ENCODE assay signal across 7 mouse cellular contexts in the genomic region with DNA sequence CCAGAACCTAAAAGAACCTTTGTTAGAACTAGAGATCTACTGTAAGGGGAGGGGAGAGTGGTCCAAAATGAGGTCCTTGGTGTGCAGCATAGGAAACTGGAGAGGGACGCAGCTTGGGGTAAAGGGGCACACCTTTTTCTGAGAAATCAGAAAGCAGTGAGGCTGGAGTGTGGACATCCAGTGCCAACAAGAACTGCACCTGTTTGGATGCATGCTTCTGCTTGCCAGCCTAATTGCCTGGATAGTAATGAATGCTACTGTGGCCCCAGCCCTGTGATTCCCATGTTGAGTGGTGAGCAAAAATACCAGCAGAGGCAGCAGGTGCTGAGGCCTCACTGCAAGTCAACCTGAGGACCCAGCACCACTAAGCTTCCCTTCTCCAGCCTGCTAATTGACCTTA. TPM values are rescaled to one million over a fixed set of nuclear protein-coding genes. Genes with fewer than 3 reads are reported as not detected.
DNase-seq lines count a peak whose midpoint lies in the region; ATAC-seq and TF ChIP-seq lines count a peak whose summit lies in the region.

No protein-coding gene starts in this region.

- peak; percentile 18 for DNase-seq in lung, postnatal 0 days (ENCODE audit: low spot score)
- no peak for DNase-seq in lung, postnatal 14 days
- DNase-seq in hindbrain, embryonic 11.5 days (ENCODE audit: low spot score), result peak; percentile 23
- no peak for DNase-seq in urinary bladder, postnatal 4 days (ENCODE audit: low spot score in 2 of 2)
- DNase-seq in spleen, postnatal 36 days (ENCODE audit: low spot score in 2 of 2), result no peak
- DNase-seq in ovary, postnatal 14 days (ENCODE audit: low spot score), result no peak

- H3K9ac ChIP-seq in lung, postnatal 0 days (replicated peaks; ENCODE audit: low read depth), result no peak overlapping the region
- H3K9ac ChIP-seq in hindbrain, embryonic 11.5 days (ENCODE audit: low read depth, low read length), result no peak overlapping the region
- 0 out of 2 replicates have a peak overlapping the region, but pooled peaks have one; percentile 22 for H3K9ac ChIP-seq in liver, embryonic 12.5 days

- peak overlapping the region; percentile 88 for H3K4me2 ChIP-seq in lung, postnatal 0 days (replicated peaks; ENCODE audit: low read depth, low read length)
- H3K4me2 ChIP-seq in hindbrain, embryonic 11.5 days (replicated peaks; ENCODE audit: low read depth, low read length), result peak overlapping the region; percentile 96
- peak overlapping the region; percentile 69 for H3K4me2 ChIP-seq in liver, embryonic 12.5 days

- no peak for TF ChIP-seq EP300 in lung, postnatal 0 days (IDR thresholded peaks at IDR 0.05)

- TF ChIP-seq CTCF in lung, postnatal 0 days (IDR thresholded peaks at IDR 0.05), result no peak

- no peaks in the 10 kb centered on the region for H3K36me3 ChIP-seq in lung, postnatal 0 days (ENCODE audit: insufficient read depth, low read length)
- H3K36me3 ChIP-seq in hindbrain, embryonic 11.5 days (ENCODE audit: control insufficient read depth, insufficient read depth, low read length), result no peaks in the 10 kb centered on the region
- no peaks in the 10 kb centered on the region for H3K36me3 ChIP-seq in liver, embryonic 12.5 days

- peak; percentile 26 for ATAC-seq in lung, postnatal 0 days
- peak; percentile 24; the same call in 1 of the 2 replicates for ATAC-seq in hindbrain, embryonic 11.5 days (ENCODE audit: low FRiP score)
- ATAC-seq in liver, embryonic 12.5 days, result no peak

- H3K4me3 ChIP-seq in lung, postnatal 0 days (ENCODE audit: low read depth, low read length), result peak overlapping the region; percentile 62
- peak overlapping the region; percentile 68 for H3K4me3 ChIP-seq in hindbrain, embryonic 11.5 days (ENCODE audit: low read depth, low read length)
- H3K4me3 ChIP-seq in liver, embryonic 12.5 days, result peak overlapping the region; percentile 53

- H3K27me3 ChIP-seq in lung, postnatal 0 days (replicated peaks; ENCODE audit: insufficient read depth, low read length), result no peaks in the 10 kb centered on the region
- H3K27me3 ChIP-seq in hindbrain, embryonic 11.5 days (ENCODE audit: control insufficient read depth, insufficient read depth, low read length), result peaks cover 19% of the 10 kb centered on the region
- peaks cover 44% of the 10 kb centered on the region for H3K27me3 ChIP-seq in liver, embryonic 12.5 days (replicated peaks)

- H3K27ac ChIP-seq in lung, postnatal 0 days (ENCODE audit: low read length), result peak overlapping the region; percentile 76
- H3K27ac ChIP-seq in hindbrain, embryonic 11.5 days (ENCODE audit: low read depth, low read length), result no peak overlapping the region
- H3K27ac ChIP-seq in liver, embryonic 12.5 days, result no peak overlapping the region

- no peaks in the 10 kb centered on the region for H3K9me3 ChIP-seq in lung, postnatal 0 days (ENCODE audit: low read length)
- H3K9me3 ChIP-seq in hindbrain, embryonic 11.5 days (ENCODE audit: control insufficient read depth, low read length), result no peaks in the 10 kb centered on the region
- H3K9me3 ChIP-seq in liver, embryonic 12.5 days (replicated peaks), result no peaks in the 10 kb centered on the region

- H3K4me1 ChIP-seq in lung, postnatal 0 days (ENCODE audit: insufficient read depth, low read depth, low read length), result peaks cover 6% of the 10 kb centered on the region; the same call in 1 of the 2 replicates
- H3K4me1 ChIP-seq in hindbrain, embryonic 11.5 days (replicated peaks; ENCODE audit: control insufficient read depth, insufficient read depth, low read length), result peaks cover 4% of the 10 kb centered on the region; the same call in 1 of the 2 replicates
- no peaks in the 10 kb centered on the region for H3K4me1 ChIP-seq in liver, embryonic 12.5 days

- 29% methylated on average over 1 of the region's 1 CpGs for WGBS in lung, postnatal 0 days
- 38% methylated on average over 1 of the region's 1 CpGs for WGBS in hindbrain, embryonic 11.5 days
- WGBS in liver, embryonic 12.5 days (ENCODE audit: insufficient replicate concordance), result 43% methylated on average over 1 of the region's 1 CpGs

RNA-seq across cellular contexts. Expression of a gene that starts 0.5 kb away (rescaled TPM):
- polyA plus RNA-seq in lung, postnatal 0 days (2015; fragmentation: Nextera tagmentation; extraction: Ambion mirVana), result 9.7 and 12.0 TPM in 2 replicates
- polyA plus RNA-seq in hindbrain, embryonic 11.5 days (2014; fragmentation: Nextera tagmentation; extraction: Ambion mirVana), result 3.3 and 3.7 TPM in 2 replicates
- polyA plus RNA-seq in liver, embryonic 12.5 days (2016; fragmentation: Nextera tagmentation; extraction: Ambion mirVana), result 2.4 and 3.5 TPM in 2 replicates

Comparison
In these comparisons a context has a peak if more than half of its experiments do, and no peak if none do; other contexts are left out.
1. DNase-seq: peak in lung, postnatal 0 days (single experiment) and hindbrain, embryonic 11.5 days (single experiment); none in lung, postnatal 14 days (single experiment), urinary bladder, postnatal 4 days (0 of 2), spleen, postnatal 36 days (0 of 2) and ovary, postnatal 14 days (single experiment).
2. Peak in every context shown above with its lines, with median percentiles within 50 percentile points of each other: H3K4me2 ChIP-seq and H3K4me3 ChIP-seq.